In the genomic region with DNA sequence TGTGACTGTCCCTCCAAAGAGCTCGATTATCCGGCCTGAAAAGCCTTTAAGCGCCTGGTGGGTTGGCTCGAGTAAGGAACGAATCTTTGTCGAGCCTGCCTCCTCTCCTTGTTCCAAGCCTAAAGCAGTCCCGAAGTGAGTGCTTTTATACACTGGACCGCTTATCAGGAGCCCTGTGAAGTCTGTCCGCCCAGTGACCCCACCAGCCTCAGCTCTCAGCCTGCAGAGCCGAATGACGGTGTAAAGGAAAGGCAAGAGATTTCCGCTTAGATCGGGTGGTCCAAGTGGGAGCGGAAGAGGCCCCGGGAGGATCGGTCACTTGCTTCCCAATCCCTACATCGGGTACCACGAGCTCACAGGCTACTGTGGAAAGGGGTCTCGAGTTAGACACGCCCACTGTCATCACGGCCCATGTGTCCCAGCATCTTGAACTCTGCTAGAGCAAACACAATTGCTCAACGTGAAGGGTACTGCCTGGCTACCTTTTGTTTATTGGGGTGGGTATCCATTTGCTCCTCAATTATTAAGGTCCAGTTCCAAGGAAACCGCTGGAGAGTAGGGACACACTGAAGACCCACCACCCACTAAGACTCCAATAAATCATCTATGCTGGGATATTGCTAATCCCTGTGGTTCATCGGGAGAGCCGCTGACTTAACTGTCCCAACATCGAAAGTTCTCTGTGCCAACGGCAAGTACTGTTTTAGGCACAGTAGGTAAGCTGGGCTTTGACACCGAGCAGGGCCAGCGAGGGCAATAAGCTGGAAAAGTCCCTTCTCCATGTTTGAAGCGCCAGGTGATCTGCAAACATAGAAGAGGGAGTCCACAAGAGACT, we compare ENCODE assay signal across 8 mouse cellular contexts. TPM values are rescaled to one million over a fixed set of nuclear protein-coding genes. Genes with fewer than 3 reads are reported as not detected.
DNase-seq lines count a peak whose midpoint lies in the region; ATAC-seq and TF ChIP-seq lines count a peak whose summit lies in the region.

No protein-coding gene starts in this region.

- TF ChIP-seq CTCF in ES-Bruce4 (IDR thresholded peaks at IDR 0.05; ENCODE audit: low read depth, low read length): no peak

- no peak for TF ChIP-seq POLR2A in ES-Bruce4 (IDR thresholded peaks at IDR 0.05; ENCODE audit: insufficient read depth, low read length)

- peak overlapping the region; percentile 90 for H3K4me3 ChIP-seq in ES-Bruce4 (ENCODE audit: low read depth, low read length)
- H3K4me3 ChIP-seq in forebrain, embryonic 16.5 days (replicated peaks; ENCODE audit: low read length): peak overlapping the region; percentile 76
- peak overlapping the region; percentile 79 for H3K4me3 ChIP-seq in kidney, embryonic 14.5 days (ENCODE audit: low read length)

- H3K4me1 ChIP-seq in ES-Bruce4 (ENCODE audit: control insufficient read depth, insufficient read depth, low read length): no peaks in the 10 kb centered on the region
- H3K4me1 ChIP-seq in forebrain, embryonic 16.5 days (replicated peaks; ENCODE audit: control insufficient read depth, insufficient read depth, low read length): peaks cover 47% of the 10 kb centered on the region
- H3K4me1 ChIP-seq in kidney, embryonic 14.5 days (ENCODE audit: control insufficient read depth, insufficient read depth, low read length): peaks cover 31% of the 10 kb centered on the region

- TF ChIP-seq EP300 in ES-Bruce4 (IDR thresholded peaks at IDR 0.05; ENCODE audit: insufficient read depth, low read depth, low read length): no peak

- H3K27me3 ChIP-seq in ES-Bruce4 (ENCODE audit: control insufficient read depth, insufficient read depth, low read length, poor library complexity, severe bottlenecking): no peaks in the 10 kb centered on the region
- no peaks in the 10 kb centered on the region for H3K27me3 ChIP-seq in forebrain, embryonic 16.5 days (replicated peaks; ENCODE audit: control insufficient read depth, insufficient read depth, low read length)
- H3K27me3 ChIP-seq in kidney, embryonic 14.5 days (ENCODE audit: control insufficient read depth, insufficient read depth, low read length): no peaks in the 10 kb centered on the region

- H3K4me2 ChIP-seq in forebrain, embryonic 16.5 days (ENCODE audit: low read length): peak overlapping the region; percentile 67
- peak overlapping the region; percentile 95 for H3K4me2 ChIP-seq in kidney, embryonic 14.5 days (replicated peaks; ENCODE audit: low read depth, low read length)

- H3K27ac ChIP-seq in ES-Bruce4 (ENCODE audit: insufficient read depth, low read length): no peak overlapping the region
- peak overlapping the region; percentile 94 for H3K27ac ChIP-seq in forebrain, embryonic 16.5 days (ENCODE audit: low read length)
- H3K27ac ChIP-seq in kidney, embryonic 14.5 days (ENCODE audit: low read depth, low read length): peak overlapping the region; percentile 99

- no peaks in the 10 kb centered on the region for H3K9me3 ChIP-seq in ES-Bruce4 (replicated peaks; ENCODE audit: control insufficient read depth, insufficient read depth, low read length, poor library complexity, severe bottlenecking)
- no peaks in the 10 kb centered on the region for H3K9me3 ChIP-seq in forebrain, embryonic 16.5 days (ENCODE audit: control insufficient read depth, low read length)
- no peaks in the 10 kb centered on the region for H3K9me3 ChIP-seq in kidney, embryonic 14.5 days (ENCODE audit: control insufficient read depth, low read length)

- 17% methylated on average over 30 of the region's 30 CpGs for WGBS in forebrain, embryonic 16.5 days
- 15% methylated on average over 30 of the region's 30 CpGs for WGBS in kidney, embryonic 14.5 days

- ATAC-seq in forebrain, embryonic 16.5 days: no peak
- ATAC-seq in kidney, embryonic 14.5 days (ENCODE audit: low FRiP score, low TSS enrichment): no peak

- peaks cover 6% of the 10 kb centered on the region for H3K36me3 ChIP-seq in ES-Bruce4 (ENCODE audit: control insufficient read depth, insufficient read depth, low read length, poor library complexity, severe bottlenecking)
- H3K36me3 ChIP-seq in forebrain, embryonic 16.5 days (ENCODE audit: control insufficient read depth, insufficient read depth): 0 out of 2 replicates have a peak, but pooled peaks cover 2% of the 10 kb centered on the region
- H3K36me3 ChIP-seq in kidney, embryonic 14.5 days (ENCODE audit: control insufficient read depth, insufficient read depth, low read length): peaks cover 11% of the 10 kb centered on the region

- DNase-seq in cerebellum, adult 11-12 months: peak; percentile 63
- DNase-seq in cerebellum, adult 11 months: no peak
- peak; percentile 47 for DNase-seq in lung, postnatal 14 days
- no peak for DNase-seq in frontal cortex, postnatal 14 days (ENCODE audit: low spot score in 2 of 2)
- DNase-seq in right cerebral cortex, postnatal 14 days: no peak

- H3K9ac ChIP-seq in ES-Bruce4 (ENCODE audit: low read depth, poor library complexity, severe bottlenecking): peak overlapping the region; percentile 97
- peak overlapping the region; percentile 83 for H3K9ac ChIP-seq in forebrain, embryonic 16.5 days (replicated peaks; ENCODE audit: low read depth, low read length)
- peak overlapping the region; percentile 88 for H3K9ac ChIP-seq in kidney, embryonic 14.5 days (ENCODE audit: low read depth, low read length)

RNA-seq across cellular contexts. Expression of gene Pcgf2, which starts 0.7 kb away (rescaled TPM):
- polyA plus RNA-seq in ES-Bruce4 (2011; ENCODE audit: insufficient read depth, insufficient read length, low read depth, missing spikeins): 74.6 and 84.0 TPM in 2 replicates
- 14.8 and 19.8 TPM in 2 replicates for polyA plus RNA-seq in forebrain, embryonic 16.5 days (2015; fragmentation: Nextera tagmentation; extraction: Ambion mirVana)
- polyA plus RNA-seq in kidney, embryonic 14.5 days (2014; fragmentation: Nextera tagmentation; extraction: Ambion mirVana): 19.3 and 23.1 TPM in 2 replicates

RNA-seq across cellular contexts. Expression of gene Psmb3, which starts 2.2 kb away (rescaled TPM):
- 296 and 332 TPM in 2 replicates for polyA plus RNA-seq in ES-Bruce4 (2011; ENCODE audit: insufficient read depth, insufficient read length, low read depth, missing spikeins)
- 403 and 431 TPM in 2 replicates for polyA plus RNA-seq in forebrain, embryonic 16.5 days (2015; fragmentation: Nextera tagmentation; extraction: Ambion mirVana)
- 525 and 539 TPM in 2 replicates for polyA plus RNA-seq in kidney, embryonic 14.5 days (2014; fragmentation: Nextera tagmentation; extraction: Ambion mirVana)

RNA-seq across cellular contexts. Expression of gene Cisd3, which starts 15.3 kb away (rescaled TPM):
- polyA plus RNA-seq in ES-Bruce4 (2011; ENCODE audit: insufficient read depth, insufficient read length, low read depth, missing spikeins): 62.3 and 77.2 TPM in 2 replicates
- polyA plus RNA-seq in forebrain, embryonic 16.5 days (2015; fragmentation: Nextera tagmentation; extraction: Ambion mirVana): 14.6 and 15.4 TPM in 2 replicates
- 30.5 and 34.2 TPM in 2 replicates for polyA plus RNA-seq in kidney, embryonic 14.5 days (2014; fragmentation: Nextera tagmentation; extraction: Ambion mirVana)

RNA-seq across cellular contexts. Expression of gene Mllt6, which starts 37.7 kb away (rescaled TPM):
- 23.7 and 25.2 TPM in 2 replicates for polyA plus RNA-seq in ES-Bruce4 (2011; ENCODE audit: insufficient read depth, insufficient read length, low read depth, missing spikeins)
- polyA plus RNA-seq in forebrain, embryonic 16.5 days (2015; fragmentation: Nextera tagmentation; extraction: Ambion mirVana): 4.2 and 5.1 TPM in 2 replicates
- 5.7 and 10.0 TPM in 2 replicates for polyA plus RNA-seq in kidney, embryonic 14.5 days (2014; fragmentation: Nextera tagmentation; extraction: Ambion mirVana)

RNA-seq across cellular contexts. Expression of gene Pip4k2b, which starts 43.5 kb away (rescaled TPM):
- polyA plus RNA-seq in ES-Bruce4 (2011; ENCODE audit: insufficient read depth, insufficient read length, low read depth, missing spikeins): 35.0 and 36.6 TPM in 2 replicates
- 4.1 and 4.7 TPM in 2 replicates for polyA plus RNA-seq in forebrain, embryonic 16.5 days (2015; fragmentation: Nextera tagmentation; extraction: Ambion mirVana)
- 1.9 and 2.6 TPM in 2 replicates for polyA plus RNA-seq in kidney, embryonic 14.5 days (2014; fragmentation: Nextera tagmentation; extraction: Ambion mirVana)

Comparison
In these comparisons a context has a peak if more than half of its experiments do, and no peak if none do; other contexts are left out.
1. DNase-seq: peak in cerebellum, adult 11-12 months (single experiment) and lung, postnatal 14 days (single experiment); none in cerebellum, adult 11 months (single experiment), frontal cortex, postnatal 14 days (0 of 2) and right cerebral cortex, postnatal 14 days (single experiment).
2. Peak in every context shown above with its lines, with median percentiles within 50 percentile points of each other: H3K4me3 ChIP-seq and H3K9ac ChIP-seq.